Comparison of ENCODE assay signal across 27 mouse cellular contexts in the genomic region with DNA sequence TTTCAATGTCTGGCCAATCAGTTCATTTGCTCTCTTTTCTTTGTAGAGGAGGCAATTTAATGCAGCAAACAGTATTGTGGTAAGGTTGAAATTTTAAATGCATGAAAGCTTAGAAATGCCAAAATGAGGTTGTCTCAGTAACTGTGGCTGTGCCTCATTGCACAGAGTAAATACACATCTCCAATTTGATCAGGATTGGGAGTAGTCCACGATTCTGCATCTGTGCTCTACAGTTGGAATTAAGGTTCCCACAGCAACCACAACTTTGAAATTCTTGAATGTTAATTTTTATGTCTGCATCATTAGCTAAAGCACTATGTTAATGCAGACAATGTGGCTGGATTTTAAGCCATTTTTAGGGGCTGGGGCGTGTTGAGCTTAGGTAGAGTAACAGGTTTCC.
"Had no signal": no experiment of that assay in that cellular context is flagged by ENCODE, and none has a peak within 500 bp of the region (broad histone marks: within the 10 kb centered on the region; RNA-seq: fewer than 3 reads in every experiment).

No protein-coding gene starts in this region.

- H3K4me1 ChIP-seq: embryonic facial prominence, embryonic 12.5 days had no signal

- ATAC-seq: forebrain, embryonic 13.5 days; forebrain, embryonic 14.5 days; forebrain, embryonic 15.5 days had no signal

- H3K9me3 ChIP-seq: embryonic facial prominence, embryonic 10.5 days; embryonic facial prominence, embryonic 12.5 days; embryonic facial prominence, embryonic 13.5 days; embryonic facial prominence, embryonic 15.5 days; forebrain, embryonic 10.5 days; forebrain, embryonic 12.5 days; forebrain, embryonic 13.5 days; forebrain, embryonic 15.5 days had no signal

- DNase-seq: cerebellum, adult 2 months; cerebellum, adult 8-10 months; cerebellum, adult 9-10 months; cerebellum, adult 9-11 months; cerebellum, postnatal 10 days; cerebellum, postnatal 14 days; cerebellum, postnatal 25 days; cerebellum, postnatal 36 days; embryo, embryonic 11 days; gastrocnemius, adult 2 months; gastrocnemius, postnatal 10 days; gastrocnemius, postnatal 14 days; gastrocnemius, postnatal 25 days; gastrocnemius, postnatal 36 days; heart, adult 11 months; heart, adult 18-20 months; heart, adult 2 months had no signal

- H3K27ac ChIP-seq: embryonic facial prominence, embryonic 10.5 days; embryonic facial prominence, embryonic 12.5 days; embryonic facial prominence, embryonic 13.5 days; embryonic facial prominence, embryonic 15.5 days; forebrain, embryonic 10.5 days; forebrain, embryonic 12.5 days; forebrain, embryonic 13.5 days; forebrain, embryonic 15.5 days; gastrocnemius, adult 2 months; heart, adult 2 months had no signal

- H3K27me3 ChIP-seq: embryonic facial prominence, embryonic 12.5 days; embryonic facial prominence, embryonic 13.5 days; embryonic facial prominence, embryonic 15.5 days; forebrain, embryonic 12.5 days; forebrain, embryonic 13.5 days; forebrain, embryonic 15.5 days had no signal

- H3K4me3 ChIP-seq: embryonic facial prominence, embryonic 10.5 days; embryonic facial prominence, embryonic 12.5 days; embryonic facial prominence, embryonic 13.5 days; embryonic facial prominence, embryonic 15.5 days; erythroblast, embryonic 14.5 days; forebrain, embryonic 10.5 days; forebrain, embryonic 12.5 days; forebrain, embryonic 13.5 days; forebrain, embryonic 15.5 days; gastrocnemius, adult 2 months; heart, adult 2 months had no signal

- H3K9ac ChIP-seq: embryonic facial prominence, embryonic 12.5 days; embryonic facial prominence, embryonic 13.5 days; embryonic facial prominence, embryonic 15.5 days; forebrain, embryonic 12.5 days; forebrain, embryonic 13.5 days; forebrain, embryonic 15.5 days had no signal

- H3K4me2 ChIP-seq: embryonic facial prominence, embryonic 12.5 days; embryonic facial prominence, embryonic 13.5 days; embryonic facial prominence, embryonic 15.5 days; forebrain, embryonic 12.5 days; forebrain, embryonic 13.5 days; forebrain, embryonic 15.5 days had no signal
